Comparison of ENCODE assay signal across 14 mouse cellular contexts in genomic region chr1:39464760-39465159, GRCm38 (mm10).
"Had no signal": no experiment of that assay in that cellular context is flagged by ENCODE, and none has a peak within 500 bp of the region (broad histone marks: within the 10 kb centered on the region; RNA-seq: fewer than 3 reads in every experiment).

No protein-coding gene starts in this region.

- H3K27ac ChIP-seq: kidney, embryonic 15.5 days; liver, embryonic 12.5 days; midbrain, embryonic 10.5 days; neural tube, embryonic 12.5 days had no signal

- H3K4me2 ChIP-seq: kidney, embryonic 15.5 days; liver, embryonic 12.5 days; lung, embryonic 14.5 days; neural tube, embryonic 12.5 days had no signal

- H3K4me1 ChIP-seq: midbrain, embryonic 10.5 days; neural tube, embryonic 12.5 days had no signal

- H3K9me3 ChIP-seq: kidney, embryonic 15.5 days; liver, embryonic 12.5 days; midbrain, embryonic 10.5 days; neural tube, embryonic 12.5 days had no signal

- H3K36me3 ChIP-seq: kidney, embryonic 15.5 days; liver, embryonic 12.5 days; midbrain, embryonic 10.5 days; neural tube, embryonic 12.5 days had no signal

- H3K4me3 ChIP-seq: kidney, embryonic 15.5 days; liver, embryonic 12.5 days; midbrain, embryonic 10.5 days; neural tube, embryonic 12.5 days had no signal

- ATAC-seq: liver, embryonic 12.5 days had no signal

- H3K27me3 ChIP-seq: kidney, embryonic 15.5 days; liver, embryonic 12.5 days; neural tube, embryonic 12.5 days had no signal

- DNase-seq: kidney, postnatal 25 days; lung, embryonic 14.5 days; lung, postnatal 10 days; lung, postnatal 4 days; midbrain, embryonic 14.5 days; retina, postnatal 1 day; right cerebral cortex, postnatal 4 days; spleen, adult 18-20 months; thymus, adult 18-20 months; thymus, postnatal 14 days had no signal

- H3K9ac ChIP-seq: kidney, embryonic 15.5 days; liver, embryonic 12.5 days; lung, embryonic 14.5 days; neural tube, embryonic 12.5 days had no signal
